28 mouse cellular contexts compared by ENCODE assay signal in the genomic region with DNA sequence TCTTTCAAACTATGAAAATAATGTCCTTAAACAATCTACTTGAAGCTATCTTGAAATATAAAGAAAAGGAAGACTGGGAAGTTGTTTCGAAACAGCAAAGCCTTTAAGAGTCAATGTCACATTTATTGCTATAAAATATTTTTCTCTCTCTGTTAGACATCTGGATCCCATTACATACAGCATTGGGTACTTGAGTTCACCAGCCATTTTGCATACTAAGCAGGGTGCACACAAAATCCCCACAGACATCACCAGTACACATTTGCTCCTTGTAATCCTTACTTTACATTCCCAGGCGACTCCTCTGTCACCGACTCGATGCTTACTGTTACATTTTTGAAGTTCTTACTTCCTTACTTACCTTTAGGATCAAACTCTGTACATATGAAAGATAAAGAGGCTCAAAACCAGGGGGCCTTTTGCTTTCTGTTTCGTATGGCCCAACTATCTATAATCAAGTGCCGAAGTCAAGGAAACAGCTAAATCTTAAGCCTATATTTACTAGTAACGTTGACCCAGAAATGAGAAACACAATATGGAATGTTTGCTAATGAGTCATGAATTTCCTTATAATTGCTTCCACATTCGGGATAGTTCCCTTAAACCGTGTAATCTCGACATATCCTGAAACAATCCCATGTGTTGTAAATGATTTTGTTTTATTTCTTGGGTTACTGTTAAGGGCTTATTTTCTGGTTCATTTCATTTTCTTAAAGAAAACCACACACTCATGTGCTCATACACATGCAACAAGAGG. TPM values are rescaled to one million over a fixed set of nuclear protein-coding genes. Genes with fewer than 3 reads are reported as not detected.
DNase-seq lines count a peak whose midpoint lies in the region; ATAC-seq and TF ChIP-seq lines count a peak whose summit lies in the region.
"Had no signal": no experiment of that assay in that cellular context is flagged by ENCODE, and none has a peak within 500 bp of the region (broad histone marks: within the 10 kb centered on the region; RNA-seq: fewer than 3 reads in every experiment).

No protein-coding gene starts in this region.

- ATAC-seq in limb, embryonic 12.5 days (ENCODE audit: insufficient number of reproducible peaks, insufficient read depth, low FRiP score, low TSS enrichment, low read depth), result no peak
- ATAC-seq: CD4-positive, CD25-positive, alpha-beta regulatory T cell, adult 4 months; forebrain, embryonic 16.5 days had no signal

- no peaks in the 10 kb centered on the region for H3K27me3 ChIP-seq in limb, embryonic 12.5 days
- H3K27me3 ChIP-seq: liver, embryonic 15.5 days; lung, embryonic 15.5 days; neural tube, embryonic 15.5 days; stomach, embryonic 15.5 days had no signal

- peak; percentile 21 for DNase-seq in embryo, embryonic 10.5 days (ENCODE audit: low spot score)
- DNase-seq in embryo, embryonic 9.5 days (ENCODE audit: extremely low spot score), result no peak
- peak; percentile 77 for DNase-seq in NIH3T3 (ENCODE audit: low read depth)
- no peak for DNase-seq in gastrocnemius, adult 8-10 months (ENCODE audit: low spot score in 2 of 2)
- no peak for DNase-seq in testis, postnatal 14 days (ENCODE audit: low spot score)
- DNase-seq in thymus, postnatal 36 days, result no peak
- DNase-seq: adrenal gland, adult 2 months; cerebellum, adult 11 months; cerebellum, postnatal 14 days; gastrocnemius, postnatal 25 days; heart, adult 2 months; heart, postnatal 36 days; kidney, adult 8-10 months; kidney, postnatal 25 days; liver; lung, postnatal 4 days; right cerebral cortex, adult 18-20 months; right cerebral cortex, postnatal 4 days had no signal

- H3K4me3 ChIP-seq in embryonic fibroblast, embryonic 13.5 days (ENCODE audit: insufficient read depth, low read length), result peak overlapping the region; percentile 17; the same call in 1 of the 2 replicates
- H3K4me3 ChIP-seq in limb, embryonic 12.5 days (replicated peaks), result no peak overlapping the region
- H3K4me3 ChIP-seq: forebrain, embryonic 10.5 days; heart, adult 2 months; hindbrain, embryonic 13.5 days; liver, embryonic 15.5 days; lung, embryonic 15.5 days; neural tube, embryonic 15.5 days; stomach, embryonic 15.5 days had no signal

- 30% methylated on average over 10 of the region's 10 CpGs for WGBS in limb, embryonic 12.5 days

- no peak for TF ChIP-seq POLR2A in embryonic fibroblast, embryonic 13.5 days (IDR thresholded peaks at IDR 0.05; ENCODE audit: low read depth, low read length)

- no peaks in the 10 kb centered on the region for H3K9me3 ChIP-seq in limb, embryonic 12.5 days
- H3K9me3 ChIP-seq: forebrain, embryonic 10.5 days; hindbrain, embryonic 13.5 days; liver, embryonic 15.5 days; lung, embryonic 15.5 days; neural tube, embryonic 15.5 days; stomach, embryonic 15.5 days had no signal

- H3K36me3 ChIP-seq in limb, embryonic 12.5 days, result no peaks in the 10 kb centered on the region
- H3K36me3 ChIP-seq: liver, embryonic 15.5 days; neural tube, embryonic 15.5 days had no signal

- TF ChIP-seq CTCF in embryonic fibroblast, embryonic 13.5 days (IDR thresholded peaks at IDR 0.05; ENCODE audit: borderline replicate concordance, insufficient read depth, low read length), result no peak

- 0 out of 2 replicates have a peak overlapping the region, but pooled peaks have one; percentile 5 for H3K4me2 ChIP-seq in limb, embryonic 12.5 days
- H3K4me2 ChIP-seq: hindbrain, embryonic 13.5 days; liver, embryonic 15.5 days; lung, embryonic 15.5 days; neural tube, embryonic 15.5 days; stomach, embryonic 15.5 days had no signal

- H3K27ac ChIP-seq in embryonic fibroblast, embryonic 13.5 days (ENCODE audit: insufficient read depth, low read length), result peak overlapping the region; percentile 99
- no peak overlapping the region for H3K27ac ChIP-seq in limb, embryonic 12.5 days
- H3K27ac ChIP-seq: forebrain, embryonic 10.5 days; heart, adult 2 months; hindbrain, embryonic 13.5 days; liver, embryonic 15.5 days; lung, embryonic 15.5 days; neural tube, embryonic 15.5 days; stomach, embryonic 15.5 days had no signal

- peaks cover 2% of the 10 kb centered on the region; the same call in 1 of the 2 replicates for H3K4me1 ChIP-seq in embryonic fibroblast, embryonic 13.5 days (ENCODE audit: control insufficient read depth, insufficient read depth, low read length)
- H3K4me1 ChIP-seq in limb, embryonic 12.5 days (replicated peaks), result 0 out of 2 replicates have a peak, but pooled peaks cover 9% of the 10 kb centered on the region
- H3K4me1 ChIP-seq: forebrain, embryonic 10.5 days; hindbrain, embryonic 13.5 days; liver, embryonic 15.5 days; lung, embryonic 15.5 days; neural tube, embryonic 15.5 days; stomach, embryonic 15.5 days had no signal

- no peak overlapping the region for H3K9ac ChIP-seq in limb, embryonic 12.5 days (replicated peaks)
- H3K9ac ChIP-seq: hindbrain, embryonic 13.5 days; liver, embryonic 15.5 days; lung, embryonic 15.5 days; neural tube, embryonic 15.5 days; stomach, embryonic 15.5 days had no signal

RNA-seq across cellular contexts. Expression of a gene that starts 49.8 kb away (rescaled TPM):
- polyA plus RNA-seq in embryonic fibroblast, embryonic 13.5 days (2011; ENCODE audit: insufficient read length, low read depth, missing spikeins), result 47.0 and 54.4 TPM in 2 replicates
- 71.8 and 76.9 TPM in 2 replicates for polyA plus RNA-seq in limb, embryonic 12.5 days (2016; fragmentation: Nextera tagmentation; extraction: Ambion mirVana)
- total RNA-seq in gastrocnemius, adult 8-10 months (2022), result 10 to 100 TPM; 18.0 to 21.0 (median 20.2) TPM
- polyA plus RNA-seq: CD4-positive, CD25-positive, alpha-beta regulatory T cell, adult 4 months had no signal

Comparison
In these comparisons a context has a peak if more than half of its experiments do, and no peak if none do; other contexts are left out.
1. DNase-seq: peak in embryo, embryonic 10.5 days (single experiment) and NIH3T3 (single experiment); none in embryo, embryonic 9.5 days (single experiment), gastrocnemius, adult 8-10 months (0 of 2), testis, postnatal 14 days (single experiment) and thymus, postnatal 36 days (0 of 2).